Mouse (Mus musculus) heart, postnatal 36 days (tissue): ENCODE results near the gene Gm20498. TPM values are rescaled to one million over a fixed set of nuclear protein-coding genes. Genes with fewer than 3 reads are reported as not detected.
"Not testable (repeated sequence)": the region's sequence is repeated elsewhere in the genome, so short reads cannot be mapped to it uniquely, and the experiment has no call there.

Experiments
- DNase-seq, 2 experiments: peaks; one replicate each; pipeline ENCODE4 v3.0.0; 2021 to 2022
- intact Hi-C: fragments of 180-260 bp; cut with DNase I; formaldehyde crosslinking; loops from one replicate; pipeline ENCODE4 v1.15.1; 2025
- total RNA-seq, 2 experiments: library from RNA; stranded (reverse); gene quantifications; 2 replicates each; pipeline ENCODE4 v1.2.3; 2021

The Gm20498 gene
- 10 to 100 TPM; 45.2 to 49.7 TPM for total RNA-seq

DNA sequence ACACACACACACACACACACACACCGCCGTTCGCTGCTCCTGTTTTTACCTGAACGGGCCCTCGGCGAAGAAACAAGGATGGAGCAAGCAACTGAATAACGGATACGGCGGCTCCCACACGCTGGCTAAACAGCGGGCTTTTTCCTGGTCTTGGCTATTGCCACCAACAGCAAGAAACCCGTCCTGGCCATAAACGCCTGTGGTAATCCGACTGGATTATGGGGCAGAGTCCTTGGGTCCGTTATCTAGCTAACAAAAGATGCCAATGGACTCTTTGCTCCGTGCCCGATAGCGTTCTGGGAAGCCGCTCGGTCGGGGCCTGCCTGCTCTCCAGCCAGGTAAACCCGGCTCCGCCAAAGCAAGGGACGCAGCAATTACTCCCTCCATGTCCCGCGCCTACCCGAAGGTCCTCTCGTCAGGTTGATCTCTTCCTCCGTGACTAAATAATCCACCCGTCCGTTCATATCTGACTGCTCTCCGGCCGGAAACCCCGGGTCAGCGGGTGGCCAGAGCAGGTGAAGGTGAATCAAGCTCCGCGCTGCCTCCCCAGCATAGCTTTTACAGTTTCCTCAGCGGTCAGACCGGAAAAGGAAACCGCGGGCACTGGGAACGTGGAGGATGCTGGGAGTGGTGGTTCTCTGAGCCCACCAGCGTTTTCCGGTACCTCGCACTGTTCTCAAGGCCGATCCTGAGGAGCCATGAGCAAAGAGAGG, at the start of gene Gm20498, which contains the start of gene Synj2bp:
Gene Gm20498, minus strand, starts transcription at position 590 of the 713 bp plus-strand sequence.
Gene Synj2bp, minus strand, starts transcription at position 596 of the 713 bp plus-strand sequence.
- peak; percentile 79 to 81 for DNase-seq
- intact Hi-C loops, result loop anchor here (2.0 kb wide), 1 partner anchor 48 kb away; the partner anchor contains the start of gene Cox16

DNA sequence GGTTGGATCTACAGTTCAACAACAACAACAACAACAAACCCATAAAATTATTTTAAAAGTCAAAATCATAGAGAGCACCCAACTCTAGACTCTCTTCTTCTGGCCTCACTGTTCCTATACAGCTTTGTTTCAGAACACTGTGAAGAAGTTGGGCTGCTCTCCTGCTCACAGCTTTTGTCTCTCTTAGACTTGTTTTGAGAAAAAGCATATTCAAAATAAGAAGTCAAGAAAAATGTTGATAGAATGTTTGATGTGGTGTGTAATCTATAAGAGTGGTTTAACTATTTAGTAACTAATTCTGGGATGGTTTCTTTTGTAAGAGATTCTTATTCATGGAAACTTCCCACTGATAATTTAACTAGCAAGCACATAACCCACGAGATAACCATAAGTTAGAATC, 35.7 kb upstream of the Gm20498 start, which contains the start of gene Adam21:
Gene Adam21, minus strand, starts transcription at position 101 of the 400 bp plus-strand sequence.
- DNase-seq, result no peak
- intact Hi-C loops, result no loop called here

DNA sequence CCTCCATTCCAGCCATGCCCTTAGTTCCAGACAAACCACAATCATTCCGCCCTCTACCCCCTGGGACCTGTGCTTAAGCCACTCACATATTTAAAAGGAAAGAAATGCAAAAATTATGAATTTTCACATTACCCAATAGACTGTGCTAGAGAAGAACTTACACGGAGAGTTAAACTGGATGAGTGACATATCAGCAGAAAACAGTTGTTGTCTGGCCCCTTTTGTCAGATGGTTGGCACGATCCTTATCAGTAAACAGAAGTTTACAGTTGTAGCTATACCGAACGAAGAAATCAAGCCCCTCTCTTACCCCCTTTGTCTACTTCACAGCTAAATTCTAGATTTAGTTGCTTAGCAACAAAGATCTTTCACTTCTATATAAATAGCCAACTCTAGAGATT, 35.2 kb upstream of the Gm20498 start:
- DNase-seq, result no peak
- intact Hi-C loops, result no loop called here

DNA sequence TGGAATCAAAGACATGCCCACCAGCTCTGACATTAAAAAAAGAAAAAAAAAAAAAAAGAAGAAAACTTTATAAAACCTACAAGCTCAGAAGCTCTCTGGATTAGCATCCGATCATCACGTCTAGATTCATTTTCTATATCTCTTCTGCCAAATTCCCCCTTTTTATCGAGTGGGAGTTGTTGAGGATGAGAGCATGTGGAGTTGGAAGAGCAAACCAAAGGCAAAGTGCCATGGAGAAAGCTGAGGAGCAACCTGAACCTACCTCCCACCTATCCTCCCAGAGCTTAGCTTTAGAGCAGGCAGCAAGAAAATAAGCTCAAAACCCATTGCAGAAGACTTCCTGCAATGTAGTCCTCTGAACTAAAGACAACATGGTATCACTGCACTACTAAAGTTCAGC, 31.5 kb upstream of the Gm20498 start:
- intact Hi-C loops, result no loop called here

DNA sequence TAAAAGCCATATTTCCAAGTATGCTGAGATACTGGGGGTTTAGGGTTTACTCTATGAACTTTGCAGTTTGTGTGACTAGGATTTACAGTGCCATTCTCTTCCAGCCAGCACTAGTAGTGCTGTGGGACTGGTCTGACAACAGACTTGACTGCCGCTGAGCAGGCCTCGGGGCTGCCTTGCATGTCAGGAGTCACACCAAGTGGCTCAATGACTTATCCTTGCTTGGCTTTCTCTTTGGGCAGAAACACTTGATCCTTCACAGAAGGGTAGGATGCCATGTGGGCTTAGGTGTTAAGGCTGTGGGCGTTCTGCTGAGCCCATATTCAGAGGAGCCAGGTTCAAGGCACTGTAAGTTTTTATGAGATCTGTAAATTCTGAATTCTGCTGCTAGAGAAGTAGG, 16.6 kb upstream of the Gm20498 start:
- no peak for DNase-seq
- intact Hi-C loops, result no loop called here

More for the DNA sequence above, 31.5 kb upstream of the Gm20498 start:
- DNase-seq, result no peak

DNA sequence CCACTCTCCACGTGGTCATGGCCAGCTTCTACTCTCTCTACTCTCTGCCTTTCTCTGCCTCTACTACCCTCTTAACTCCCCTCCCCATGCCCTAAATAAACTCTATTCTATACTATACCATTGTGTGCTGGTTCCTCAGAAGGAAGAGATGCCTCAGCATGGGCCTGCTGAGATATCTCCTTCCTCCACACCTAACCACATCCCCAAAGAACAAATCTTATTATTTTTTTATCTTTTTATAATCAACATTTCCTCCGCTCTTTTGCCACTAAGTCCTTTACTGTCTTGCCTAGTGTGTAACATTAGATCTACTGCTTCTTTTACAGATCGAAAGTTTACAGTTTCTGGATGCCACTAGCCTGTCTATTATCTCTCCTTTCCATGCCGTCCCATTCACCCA, 14.5 kb upstream of the Gm20498 start:
- DNase-seq, result no peak
- intact Hi-C loops, result no loop called here

DNA sequence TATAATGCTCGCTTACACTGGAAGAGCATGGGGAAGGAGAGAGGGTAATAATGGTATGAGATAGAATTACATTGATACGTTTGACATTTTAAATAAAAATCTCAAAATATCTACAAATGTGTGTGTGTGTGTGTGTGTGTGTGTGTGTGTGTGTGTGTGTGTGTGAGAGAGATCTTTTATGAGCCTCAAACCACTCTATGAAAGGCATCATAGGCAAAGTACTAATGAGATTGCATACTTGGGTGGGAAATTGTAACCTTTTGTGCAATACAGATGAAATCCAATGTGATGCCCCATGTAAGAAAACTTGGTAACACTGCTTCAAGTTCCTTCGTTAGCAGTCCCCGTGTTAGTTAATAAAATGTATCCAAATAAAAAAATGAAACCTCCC, 319 bp upstream of the Gm20498 start:
- intact Hi-C loops, result loop anchor here (2.0 kb wide), 1 partner anchor 48 kb away; the partner anchor contains the start of gene Cox16
- DNase-seq, result no peak

DNA sequence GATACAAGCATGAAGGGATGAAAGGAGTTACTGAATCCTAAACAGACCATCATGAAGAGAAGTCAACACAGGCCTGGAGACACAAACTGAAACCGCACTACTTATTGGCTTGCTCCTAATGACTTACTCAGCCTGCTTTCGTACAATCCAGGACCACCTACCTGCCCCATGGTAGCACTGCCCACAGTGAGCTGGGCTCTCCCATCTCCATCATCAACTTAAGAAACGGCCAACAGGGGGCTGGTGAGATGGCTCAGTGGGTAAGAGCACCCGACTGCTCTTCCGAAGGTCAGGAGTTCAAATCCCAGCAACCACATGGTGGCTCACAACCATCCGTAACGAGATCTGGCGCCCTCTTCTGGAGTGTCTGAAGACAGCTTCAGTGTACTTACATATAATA, 2.1 kb downstream of the Gm20498 start:
- DNase-seq, intact Hi-C loops: not testable (repeated sequence)

DNA sequence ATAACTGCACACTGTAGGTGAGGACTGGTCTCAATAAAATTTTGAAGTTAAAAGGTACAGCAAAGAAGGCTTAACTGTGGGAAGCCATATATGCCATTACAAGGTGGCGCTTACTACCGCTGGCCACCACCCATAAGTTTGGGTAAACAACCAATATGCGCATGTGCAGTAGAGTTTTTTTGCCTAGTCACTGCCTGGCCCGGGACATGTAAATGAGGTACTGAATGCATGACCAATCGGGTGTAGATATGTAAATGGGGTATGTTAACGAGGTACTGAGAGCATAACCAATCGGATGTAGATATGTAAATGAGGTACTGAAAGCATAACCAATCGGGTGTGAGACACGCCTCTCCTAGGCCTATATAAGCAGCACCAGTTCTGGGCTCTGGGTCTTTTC, 35.8 kb downstream of the Gm20498 start:
- intact Hi-C loops, DNase-seq: not testable (repeated sequence)

DNA sequence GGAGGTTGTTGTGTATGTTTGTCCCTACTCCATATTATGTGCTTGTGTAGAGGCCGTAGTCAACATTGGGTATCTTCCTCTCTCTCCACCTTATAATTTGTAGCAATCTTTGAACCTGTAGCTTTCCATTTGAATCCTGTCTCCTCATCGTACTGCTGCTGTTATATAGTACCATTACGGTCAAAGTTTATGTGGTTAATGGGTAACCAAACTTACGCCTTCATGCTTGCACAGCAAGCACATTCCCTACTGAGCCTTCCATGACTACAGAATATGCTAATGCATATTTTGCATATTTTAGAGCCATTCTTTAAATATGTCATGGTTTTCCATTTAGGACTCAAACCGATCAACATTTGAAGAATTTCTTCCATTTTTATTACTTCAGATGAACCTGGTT, 42.2 kb downstream of the Gm20498 start:
- intact Hi-C loops, result no loop called here
- DNase-seq, result no peak

DNA sequence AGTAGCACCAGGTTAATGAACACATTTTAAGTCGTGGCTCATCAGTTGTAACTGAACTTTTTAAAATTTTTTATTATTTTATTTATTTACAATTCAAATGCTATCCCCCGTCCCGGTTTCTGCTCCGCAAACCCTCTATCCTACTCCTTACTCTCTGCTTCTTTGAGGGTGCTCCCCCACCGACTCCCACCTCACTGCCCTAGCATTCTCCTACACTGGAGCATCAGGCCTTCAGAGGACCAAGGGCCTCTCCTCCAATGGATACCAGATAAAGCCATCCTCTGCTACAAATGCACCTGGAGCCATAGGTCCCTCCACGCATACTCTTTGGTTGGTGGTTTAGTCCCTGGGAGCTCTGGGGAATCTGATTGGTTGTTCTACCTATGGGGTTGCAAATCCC, 47.4 kb downstream of the Gm20498 start:
- intact Hi-C loops, result loop anchor here (2.0 kb wide), 2 partner anchors 47 to 109 kb away; partner anchors contain the start of genes Gm20498, Med6 and Synj2bp
- DNase-seq, result peak; percentile 5 to 7

DNA sequence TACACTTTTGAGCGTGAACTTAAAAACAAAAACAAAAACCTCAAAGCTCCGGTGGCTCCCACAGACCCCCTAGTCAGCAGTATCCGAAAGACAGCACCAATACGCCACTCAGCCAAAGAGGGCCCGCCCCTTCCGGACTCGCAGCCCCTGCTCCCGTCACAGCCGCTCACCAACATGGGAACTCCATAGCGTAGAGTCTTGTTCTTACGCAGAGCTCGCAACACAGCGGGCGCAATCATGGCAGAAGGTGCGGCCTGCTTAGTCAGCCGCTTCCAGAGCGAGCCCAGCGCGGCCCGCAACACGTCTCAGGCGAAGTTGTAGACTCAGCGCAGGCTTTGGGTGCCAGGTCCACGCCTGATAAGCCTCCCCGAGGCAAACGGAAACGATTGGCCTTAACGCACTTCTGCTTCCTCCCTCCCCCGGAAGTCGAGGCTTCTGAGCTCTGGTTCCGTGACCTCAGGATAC, 47.9 kb downstream of the Gm20498 start, which contains the start of gene Cox16:
Gene Cox16, minus strand, starts transcription at position 401 of the 465 bp plus-strand sequence.
- peak; percentile 85 to 93 for DNase-seq
- intact Hi-C loops, result loop anchor here (2.0 kb wide), 2 partner anchors 48 to 110 kb away; partner anchors contain the start of genes Gm20498, Med6 and Synj2bp

DNA sequence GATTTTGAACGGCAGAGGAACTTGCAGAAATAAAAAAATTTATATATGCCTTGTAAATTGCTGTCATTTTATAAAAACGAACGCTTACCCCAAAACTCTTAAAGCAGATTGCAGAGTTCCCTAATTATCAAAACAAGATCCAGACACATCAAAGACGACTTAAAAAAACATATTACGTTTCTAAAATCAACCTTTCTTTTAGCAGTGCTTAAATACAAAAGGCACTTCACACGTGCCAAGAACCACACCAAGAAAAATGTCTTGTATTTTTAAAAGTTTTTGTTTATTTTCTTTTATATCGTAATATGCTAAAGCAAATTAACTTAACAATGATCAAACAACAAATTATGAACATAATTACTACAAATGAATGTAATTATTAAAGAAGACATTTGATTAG, 48.5 kb downstream of the Gm20498 start:
- intact Hi-C loops, result loop anchor here (2.0 kb wide), 2 partner anchors 49 to 111 kb away; partner anchors contain the start of genes Gm20498, Med6 and Synj2bp
- DNase-seq, result no peak

DNA sequence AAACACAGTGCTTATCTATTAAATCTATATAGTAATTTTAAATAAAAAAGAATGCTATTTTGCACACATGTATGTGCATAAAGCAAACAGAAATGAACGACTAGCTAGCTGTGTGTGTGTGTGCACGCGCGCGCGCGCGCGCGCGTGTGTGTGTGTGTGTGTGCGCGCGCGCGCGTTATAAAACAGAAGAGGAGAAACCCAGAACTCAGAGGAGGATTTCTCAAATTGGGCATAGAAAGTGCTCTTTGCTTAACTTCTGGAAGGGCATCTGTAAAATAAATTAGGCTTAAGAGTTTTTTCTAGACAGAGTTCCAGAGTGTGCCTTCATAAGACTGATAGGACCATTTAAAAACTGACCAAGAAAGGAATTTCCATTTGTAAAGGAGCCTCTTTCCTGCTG, 49.0 kb downstream of the Gm20498 start:
- intact Hi-C loops, result loop anchor here (2.0 kb wide), 2 partner anchors 49 to 111 kb away; partner anchors contain the start of genes Gm20498, Med6 and Synj2bp
- DNase-seq, result no peak

DNA sequence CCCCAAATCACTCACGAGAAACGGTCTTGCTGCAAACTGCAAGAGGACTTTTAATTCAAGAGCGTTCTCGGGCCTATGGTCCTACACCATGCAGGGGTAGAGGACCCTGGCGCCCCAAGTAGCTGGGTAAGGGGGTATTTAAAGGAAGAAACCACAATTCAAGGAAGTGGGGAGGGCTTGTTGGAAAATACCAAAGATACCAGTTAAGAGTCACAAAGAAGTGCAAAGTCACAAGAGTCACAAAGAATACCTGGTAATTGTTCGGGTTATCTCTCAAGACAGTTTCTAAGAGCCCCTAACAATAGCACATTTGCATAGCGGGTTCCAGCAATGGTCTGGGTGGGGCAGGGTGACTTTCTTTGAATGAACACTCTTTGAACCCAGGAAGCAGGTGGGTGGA, 73.7 kb downstream of the Gm20498 start:
- DNase-seq, intact Hi-C loops: not testable (repeated sequence)

DNA sequence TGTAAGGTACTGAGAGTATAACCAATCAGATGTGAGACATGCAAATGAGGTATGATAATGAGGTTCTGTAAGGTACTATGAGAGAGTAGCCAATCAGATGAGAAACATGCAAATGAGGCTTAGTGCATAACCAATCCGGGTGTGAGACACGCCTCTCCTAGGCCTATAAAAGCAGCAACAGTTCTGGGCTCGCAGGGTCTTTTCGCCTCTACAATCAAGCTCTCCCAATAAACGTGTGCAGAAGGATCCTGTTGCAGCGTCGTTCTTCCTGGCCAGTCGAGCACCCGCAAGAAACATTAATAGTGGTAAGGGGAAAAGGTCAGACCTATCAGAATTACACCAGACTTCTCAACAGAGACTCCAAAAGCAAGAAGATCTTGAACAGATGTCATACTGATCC, 93.7 kb downstream of the Gm20498 start:
- intact Hi-C loops, DNase-seq: not testable (repeated sequence)

DNA sequence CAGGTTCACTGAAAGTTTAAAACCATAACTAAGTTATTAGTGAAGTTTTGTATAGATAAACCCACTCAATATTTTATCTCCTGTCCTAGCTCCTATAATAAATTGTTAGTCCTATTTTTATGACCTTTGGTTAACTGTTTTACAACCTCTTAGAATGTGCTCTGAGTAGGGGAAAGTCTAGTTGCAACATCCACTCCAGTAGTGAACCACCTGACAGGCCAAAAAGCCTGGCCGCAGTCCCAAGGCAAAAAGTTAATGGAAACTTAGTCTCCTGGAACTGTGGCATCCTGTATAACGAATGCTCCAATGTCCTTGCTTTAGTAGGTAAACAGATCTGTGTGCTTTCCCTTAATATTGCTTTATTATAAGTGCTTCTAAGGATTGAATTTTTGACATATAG, 97.9 kb downstream of the Gm20498 start:
- intact Hi-C loops, DNase-seq: not testable (repeated sequence)

DNA sequence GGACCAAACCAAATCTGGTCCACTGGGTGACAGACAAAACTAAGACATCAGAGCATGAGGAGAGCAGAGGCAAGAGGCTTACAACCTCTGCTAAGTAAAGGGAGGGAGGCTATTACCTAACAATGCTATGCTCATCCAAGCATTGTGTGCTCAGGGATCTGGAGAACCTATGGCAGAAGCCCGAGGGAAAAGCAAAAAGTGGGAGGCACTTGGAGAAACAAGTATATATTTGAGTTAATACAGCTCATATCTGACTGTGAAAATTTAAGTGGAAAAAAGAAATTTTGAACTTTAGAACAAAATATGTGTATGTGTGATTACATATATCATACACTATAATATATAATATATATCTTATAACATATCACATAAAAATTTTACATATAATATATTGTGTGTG, 110.9 kb downstream of the Gm20498 start, which contains the start of gene Adam4:
Gene Adam4, minus strand, starts transcription at position 101 of the 400 bp plus-strand sequence.
- intact Hi-C loops, result no loop called here
- DNase-seq, result no peak

DNA sequence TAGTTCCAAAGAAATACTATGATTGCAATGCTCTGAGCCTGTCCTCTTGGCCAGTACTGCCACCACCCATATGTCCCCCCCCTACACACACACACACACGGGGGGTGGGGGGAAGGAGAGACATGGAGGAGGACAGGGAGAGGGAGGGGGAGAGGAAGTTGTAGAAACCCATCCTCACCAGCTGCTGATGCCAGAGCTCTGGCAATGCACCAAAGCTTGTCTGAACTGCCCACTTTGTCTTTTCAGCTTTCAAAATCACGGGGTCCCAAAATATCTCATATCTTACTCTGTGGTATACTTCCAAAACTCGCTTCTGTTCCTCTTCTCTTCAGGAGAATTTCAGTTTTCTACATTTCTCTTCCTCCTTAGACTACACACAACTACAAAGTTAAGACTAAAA, 119.5 kb downstream of the Gm20498 start:
- no peak for DNase-seq
- intact Hi-C loops, result no loop called here

DNA sequence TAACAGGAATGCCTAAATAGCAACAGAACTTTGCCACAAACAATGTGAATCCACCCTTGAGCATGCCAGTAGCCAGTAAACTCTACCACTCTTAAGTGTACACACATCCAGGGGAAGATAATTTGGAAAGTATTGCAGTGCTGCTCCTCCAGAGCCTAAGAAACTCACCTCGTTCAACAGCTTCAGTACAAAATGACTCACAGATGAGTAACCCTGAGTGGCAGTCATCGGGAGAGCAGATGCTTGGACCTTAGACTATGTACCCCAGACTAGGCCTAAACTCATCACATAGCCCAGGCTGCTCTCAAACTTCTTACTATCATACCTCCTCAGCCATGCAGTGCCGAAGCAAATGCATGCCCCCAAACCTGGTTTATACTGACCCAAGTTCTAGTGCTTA, 123.7 kb downstream of the Gm20498 start:
- intact Hi-C loops, result no loop called here

DNA sequence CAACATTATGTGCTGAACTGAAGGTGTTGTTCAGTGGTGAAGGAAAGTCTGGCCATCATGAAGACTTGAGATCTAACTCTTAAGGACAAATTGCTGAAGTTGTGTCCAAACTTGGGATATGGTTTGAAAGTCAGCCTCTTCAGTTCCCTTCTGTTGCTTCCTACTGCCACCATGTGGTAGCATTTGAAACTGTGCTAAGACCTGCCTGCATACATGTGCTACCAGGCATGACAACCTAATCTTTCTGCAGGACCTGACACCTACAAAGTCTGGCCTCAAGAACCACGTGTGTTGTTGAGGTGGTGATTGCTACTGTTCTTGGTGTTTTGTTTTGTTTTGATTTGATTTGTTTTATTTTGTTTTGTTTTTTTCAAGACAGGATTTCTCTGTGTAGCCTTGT, 130.5 kb downstream of the Gm20498 start:
- DNase-seq, result peak; percentile 33 to 44
- intact Hi-C loops, result loop anchor here (1.0 kb wide), 2 partner anchors 203 to 420 kb away; no protein-coding TSS in a partner anchor

More for the DNA sequence above, 123.7 kb downstream of the Gm20498 start:
- DNase-seq, result no peak
